Mouse (Mus musculus) kidney, adult 9 months (tissue): ENCODE results near the gene Mboat2.

ENCODE experiments used
- DNase-seq: peaks from one replicate; pipeline ENCODE4 v3.0.0; 2022

The Mboat2 gene

GRCm38 (mm10) chr12:24952147-24952546, 121.5 kb downstream of the Mboat2 start:
- DNase-seq = peak; percentile 71

GRCm38 (mm10) chr12:24955137-24955536, 124.5 kb downstream of the Mboat2 start:
- no peak for DNase-seq

DNA sequence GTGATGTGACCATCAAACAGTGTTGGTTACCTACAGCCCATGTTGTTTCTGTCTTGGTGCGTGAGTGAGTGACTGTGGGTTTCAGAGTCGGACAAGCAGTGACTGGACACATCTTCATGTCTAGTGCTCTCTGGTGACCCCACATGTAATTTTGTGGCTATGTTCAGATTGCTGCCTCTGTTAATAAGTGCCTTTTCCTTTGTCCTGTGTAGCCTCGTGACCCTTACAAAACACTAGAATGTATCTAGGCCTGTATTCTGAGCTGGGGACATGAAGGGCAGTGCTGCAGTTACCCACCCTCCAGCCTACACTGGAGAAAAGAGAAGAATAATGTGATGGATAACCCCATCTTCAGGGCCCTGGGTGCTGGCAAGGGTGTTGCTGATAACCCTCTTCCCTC, 127.8 kb downstream of the Mboat2 start:
- DNase-seq = peak; percentile 66

DNA sequence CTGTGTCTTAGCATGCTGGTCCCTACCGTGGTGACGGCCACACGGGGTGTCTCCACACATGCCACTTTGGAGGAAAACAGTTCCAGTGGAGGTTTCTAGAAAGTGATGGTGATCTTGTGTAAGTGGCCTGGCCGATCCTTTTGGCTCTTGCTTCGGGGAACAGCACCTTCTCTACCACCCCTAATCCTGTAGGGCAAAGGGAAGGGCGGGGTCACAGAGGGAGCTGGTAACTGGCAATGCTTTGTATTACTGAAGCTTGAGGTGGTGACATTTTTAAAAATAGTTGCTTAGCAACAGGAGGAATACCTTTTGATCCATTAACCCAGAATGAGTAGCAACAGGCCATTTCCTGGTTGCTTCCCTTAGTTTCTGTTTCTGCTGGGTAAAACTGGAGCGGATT, 131.1 kb downstream of the Mboat2 start:
- DNase-seq = peak; percentile 44

GRCm38 (mm10) chr12:24962362-24962967, 131.8 kb downstream of the Mboat2 start:
- peak; percentile 96 for DNase-seq

GRCm38 (mm10) chr12:24963393-24964022, 132.8 kb downstream of the Mboat2 start:
- peak; percentile 77 for DNase-seq

DNA sequence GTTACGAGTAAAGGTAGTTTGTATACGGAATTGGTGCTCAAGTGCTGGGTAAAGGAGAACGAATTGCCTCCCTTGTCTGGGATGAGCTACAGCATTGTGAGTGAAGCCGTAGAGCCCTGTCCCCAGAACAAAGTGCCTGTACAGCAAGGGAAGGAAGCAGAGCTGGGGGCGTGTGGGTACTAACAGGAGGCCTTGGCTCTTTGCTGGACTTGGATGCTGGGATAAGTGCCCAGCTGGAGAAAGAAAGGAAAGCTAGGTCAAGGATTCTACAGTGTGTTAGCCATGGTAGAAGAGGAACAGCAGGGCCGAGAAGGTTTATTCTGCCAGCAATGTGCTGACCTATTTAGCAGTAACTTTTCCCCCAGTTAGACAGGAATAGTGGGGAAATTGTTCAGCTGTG, 134.7 kb downstream of the Mboat2 start:
- no peak for DNase-seq

- no peak for DNase-seq
Measured at GRCm38 (mm10) chr12:24966046-24966445, 135.4 kb downstream of the Mboat2 start.

GRCm38 (mm10) chr12:24971490-24972200, 141.0 kb downstream of the Mboat2 start:
- no peak for DNase-seq

GRCm38 (mm10) chr12:24972371-24973350, 142.0 kb downstream of the Mboat2 start:
- DNase-seq = no peak

GRCm38 (mm10) chr12:24973586-24973985, 142.9 kb downstream of the Mboat2 start:
- peak; percentile 81 for DNase-seq

DNA sequence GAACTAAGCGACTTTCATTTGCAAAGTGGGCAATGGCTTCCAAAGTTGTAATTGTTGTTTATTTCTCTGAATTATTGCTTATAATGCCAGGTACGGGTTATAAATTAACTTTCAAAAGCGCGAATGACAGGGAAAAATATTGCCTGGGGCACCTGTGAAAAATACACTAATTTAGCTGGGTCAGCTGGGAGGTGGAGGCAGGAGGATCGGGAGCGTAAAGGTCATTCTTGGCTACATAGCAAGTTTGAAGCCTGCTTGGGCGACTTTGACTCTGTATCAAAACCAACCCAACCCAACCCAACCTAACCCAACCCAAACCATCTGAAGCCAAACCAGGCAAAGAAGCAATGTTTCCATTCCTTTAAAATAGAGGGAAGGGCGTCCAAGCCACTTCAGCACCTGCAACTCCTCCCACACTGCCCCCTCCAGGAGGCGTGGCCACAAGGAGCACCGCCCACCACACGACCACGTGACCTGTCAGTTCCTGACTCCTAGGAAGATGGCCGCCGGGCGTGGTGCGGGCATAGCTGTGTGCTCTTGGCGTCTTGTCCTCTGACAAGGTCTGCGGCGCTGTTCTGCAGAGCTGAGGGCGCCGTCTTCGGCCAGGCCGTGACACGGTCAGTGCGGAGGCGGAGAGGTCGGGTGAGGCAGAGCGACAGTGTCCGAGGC, 143.9 kb downstream of the Mboat2 start, which contains the start of gene Kidins220:
Gene Kidins220 (plus strand): TSS at position 480 of the 669 bp plus-strand sequence.
- DNase-seq = peak; percentile 98

GRCm38 (mm10) chr12:24975115-24975733, 144.5 kb downstream of the Mboat2 start:
- peak; percentile 86 for DNase-seq

DNA sequence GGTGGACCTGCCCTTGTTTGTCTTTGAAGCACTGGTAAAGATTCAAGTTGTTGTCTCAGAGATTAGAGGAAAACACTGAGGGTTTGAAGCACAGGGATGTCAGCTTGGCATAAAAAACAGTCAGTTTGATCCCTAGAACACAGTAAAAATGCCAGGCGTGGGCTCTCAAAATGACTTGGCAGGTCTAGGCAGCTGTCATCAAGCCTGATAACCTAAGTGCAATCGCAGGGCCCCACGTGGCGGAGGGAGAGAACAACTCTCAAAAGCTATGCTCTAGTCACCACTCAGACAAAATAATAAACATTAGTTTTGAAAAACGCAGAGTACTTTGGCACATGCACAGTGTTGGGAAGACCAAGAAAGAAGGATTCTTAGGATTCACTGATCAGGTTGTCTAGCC, 154.5 kb downstream of the Mboat2 start:
- DNase-seq = no peak

GRCm38 (mm10) chr12:24995350-24995749, 164.7 kb downstream of the Mboat2 start:
- DNase-seq = no peak

DNA sequence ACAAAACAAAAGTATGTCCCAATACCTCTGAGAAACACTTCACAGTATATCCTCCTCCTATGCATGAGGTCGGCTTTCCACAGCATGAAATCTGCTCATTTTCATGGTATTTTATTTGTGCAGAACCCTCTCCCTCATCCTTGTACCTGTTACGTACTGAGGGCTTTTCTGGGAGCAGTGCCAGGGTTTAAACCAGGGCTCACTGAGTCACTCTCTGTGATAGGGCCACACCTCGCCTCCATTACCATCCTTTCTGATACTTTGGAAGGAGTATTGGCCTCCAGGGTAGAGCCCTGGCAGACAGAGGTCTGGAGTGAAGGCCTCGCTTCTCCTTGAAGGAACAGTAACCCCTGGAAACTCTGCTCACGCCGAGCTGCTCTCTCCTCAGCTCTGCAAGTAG, 174.7 kb downstream of the Mboat2 start:
- DNase-seq = no peak

DNA sequence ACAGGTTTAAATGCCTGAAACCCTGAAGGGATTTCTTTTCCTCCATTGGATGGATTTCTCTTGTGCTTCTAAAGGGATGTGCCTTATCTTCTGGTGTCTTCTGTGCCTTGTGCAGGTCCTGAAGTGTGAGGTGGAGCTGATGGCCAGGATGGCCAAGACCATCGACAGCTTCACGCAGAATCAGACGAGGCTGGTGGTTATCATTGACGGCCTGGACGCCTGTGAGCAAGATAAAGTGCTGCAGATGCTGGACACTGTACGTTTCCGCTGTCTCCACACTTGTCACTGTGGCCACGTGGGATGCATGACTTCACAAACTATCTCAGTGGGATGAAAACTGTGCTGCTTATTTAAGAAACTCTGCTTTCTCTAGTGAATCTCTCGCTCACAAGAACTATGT, 179.3 kb downstream of the Mboat2 start:
- DNase-seq = no peak

- DNase-seq = no peak
Measured at GRCm38 (mm10) chr12:25010416-25010815, 179.7 kb downstream of the Mboat2 start.

- DNase-seq = no peak
Measured at GRCm38 (mm10) chr12:25011733-25012367, 181.2 kb downstream of the Mboat2 start.

DNA sequence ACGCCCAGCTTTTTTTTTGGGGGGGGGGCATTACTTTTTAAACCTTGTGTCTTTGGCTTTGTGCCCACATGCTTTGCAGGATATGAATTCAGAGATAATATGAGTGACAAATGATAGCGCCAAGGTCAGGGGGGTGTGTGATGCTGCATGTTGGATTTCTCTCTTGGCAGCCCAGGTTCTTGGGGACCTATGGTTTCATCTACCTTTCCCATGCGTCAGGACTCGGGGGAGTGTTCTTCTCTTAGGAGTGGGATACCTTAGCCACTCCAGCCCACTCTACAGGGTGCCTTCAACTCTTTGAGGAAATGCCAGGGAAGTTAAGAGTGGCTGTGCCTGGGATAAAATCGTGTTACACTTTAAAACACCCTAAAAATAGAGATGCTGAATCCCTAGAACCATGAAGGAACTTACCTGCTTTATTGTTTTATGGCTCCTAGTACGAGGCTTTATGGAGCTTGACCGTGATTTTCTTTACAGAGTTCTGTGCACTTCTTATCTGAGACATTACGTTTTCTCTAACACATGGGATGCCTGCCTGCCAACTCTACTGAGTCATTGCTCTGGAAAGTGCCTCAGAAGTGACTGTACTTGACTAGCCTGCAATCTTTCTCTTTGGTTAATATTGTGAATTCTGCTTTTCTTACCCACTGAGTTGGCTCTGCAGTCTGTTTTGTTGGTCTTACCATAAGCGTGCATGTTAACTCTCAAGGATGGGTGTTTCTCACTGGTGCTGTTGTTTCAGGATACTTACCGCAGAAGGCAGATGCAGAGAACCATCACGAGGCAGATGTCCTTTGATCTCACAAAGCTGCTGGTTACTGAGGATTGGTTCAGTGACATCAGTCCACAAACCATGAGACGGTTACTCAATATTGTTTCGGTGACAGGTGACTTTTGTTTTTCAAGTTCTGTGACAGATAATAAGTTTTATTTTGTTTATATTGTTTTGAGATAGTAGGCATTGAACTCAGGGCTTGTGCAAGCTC, 182.2 kb downstream of the Mboat2 start:
- DNase-seq = no peak
